ENCODE assay signal across 35 mouse cellular contexts in genomic region chr7:140077698-140078097, GRCm38 (mm10). TPM values are rescaled to one million over a fixed set of nuclear protein-coding genes. Genes with fewer than 3 reads are reported as not detected.
DNase-seq lines count a peak whose midpoint lies in the region; ATAC-seq and TF ChIP-seq lines count a peak whose summit lies in the region.
"Had no signal": no experiment of that assay in that cellular context is flagged by ENCODE, and none has a peak within 500 bp of the region (broad histone marks: within the 10 kb centered on the region; RNA-seq: fewer than 3 reads in every experiment).

No protein-coding gene starts in this region.

- dilution Hi-C loops in CH12.LX (cut with MboI; ENCODE audit: extremely low pct_ligation_motif_present, extremely low pct_unique_long_range_greater_than_20kb, low sequenced_read_pairs) = no loop called here

- H3K27me3 ChIP-seq in CH12.LX (replicated peaks) (peaks cover 47% of the 10 kb centered on the region), G1E (ENCODE audit: insufficient read depth, low read length) (peaks cover 25% of the 10 kb centered on the region)
- peaks cover 41% of the 10 kb centered on the region for H3K27me3 ChIP-seq in liver, embryonic 12.5 days (replicated peaks)

- no peak for TF ChIP-seq RAD21 in CH12.LX (IDR thresholded peaks at IDR 0.05; ENCODE audit: low read depth, low read length)

- no peak for TF ChIP-seq EP300 in CH12.LX (IDR thresholded peaks at IDR 0.05; ENCODE audit: low read length)

- no peak overlapping the region for H3K9ac ChIP-seq in CH12.LX (ENCODE audit: insufficient read depth, low read depth)
- no peak overlapping the region for H3K9ac ChIP-seq in liver, embryonic 12.5 days
- H3K9ac ChIP-seq: embryonic facial prominence, embryonic 12.5 days; forebrain, embryonic 12.5 days had no signal

- WGBS in liver, embryonic 12.5 days (ENCODE audit: insufficient replicate concordance) = 54% methylated on average over 6 of the region's 6 CpGs

- DNase-seq in CH12.LX (ENCODE audit: extremely low read depth) = peak; percentile 37
- no peak for DNase-seq in G1E (ENCODE audit: low spot score)
- DNase-seq in heart, adult 9 months (ENCODE audit: low spot score in 2 of 2) = no peak
- DNase-seq in right cerebral cortex, postnatal 36 days (ENCODE audit: low spot score in 2 of 2) = no peak
- DNase-seq: adrenal gland, postnatal 10 days; cerebellum, adult 18-20 months; cerebellum, postnatal 25 days; gastrocnemius, adult 2 months; heart, postnatal 10 days; kidney, adult 11 months; liver; lung, postnatal 4 days; thymus, postnatal 14 days had no signal

- H3K9me3 ChIP-seq in CH12.LX (replicated peaks; ENCODE audit: low read length) (no peaks in the 10 kb centered on the region), G1E (replicated peaks) (no peaks in the 10 kb centered on the region)
- no peaks in the 10 kb centered on the region for H3K9me3 ChIP-seq in liver, embryonic 12.5 days (replicated peaks)
- H3K9me3 ChIP-seq: embryonic facial prominence, embryonic 12.5 days; forebrain, embryonic 12.5 days; hindbrain, embryonic 10.5 days; limb, embryonic 10.5 days; midbrain, embryonic 10.5 days had no signal

- in situ Hi-C loops in CH12.LX (cut with MboI; ENCODE audit: low pct_ligation_motif_present, low pct_unique_long_range_greater_than_20kb, low sequenced_read_pairs) = loop anchor here (25.0 kb wide), 1 partner anchor 760 kb away; the partner anchor contains the start of genes Odf3, Scgb1c1 and Urah

- no peaks in the 10 kb centered on the region for H3K36me3 ChIP-seq in CH12.LX (replicated peaks in 1 of 2; ENCODE audit: control insufficient read depth in 1 of 2, insufficient read depth in 1 of 2, low read length in 1 of 2)
- no peaks in the 10 kb centered on the region for H3K36me3 ChIP-seq in G1E (replicated peaks)
- no peaks in the 10 kb centered on the region for H3K36me3 ChIP-seq in liver, embryonic 12.5 days
- H3K36me3 ChIP-seq: embryonic facial prominence, embryonic 12.5 days; forebrain, embryonic 12.5 days; hindbrain, embryonic 10.5 days; limb, embryonic 10.5 days; midbrain, embryonic 10.5 days had no signal

- TF ChIP-seq POLR2A in CH12.LX (IDR thresholded peaks at IDR 0.05; ENCODE audit: low read depth, low read length) = no peak

- H3K27ac ChIP-seq in CH12.LX (ENCODE audit: insufficient read depth, low read depth) = no peak overlapping the region
- H3K27ac ChIP-seq in liver, embryonic 12.5 days = no peak overlapping the region
- H3K27ac ChIP-seq: embryonic facial prominence, embryonic 12.5 days; forebrain, embryonic 12.5 days; gastrocnemius, adult 2 months; hindbrain, embryonic 10.5 days; kidney, postnatal 0 days; limb, embryonic 10.5 days; midbrain, embryonic 10.5 days had no signal

- H3K4me3 ChIP-seq in CH12.LX (replicated peaks in 1 of 3; ENCODE audit: low read depth in 2 of 3, low read length in 2 of 3, poor library complexity in 1 of 3) (no peak overlapping the region), G1E (ENCODE audit: low read depth, low read length) (no peak overlapping the region)
- no peak overlapping the region for H3K4me3 ChIP-seq in liver, embryonic 12.5 days
- H3K4me3 ChIP-seq: embryonic facial prominence, embryonic 12.5 days; erythroblast, embryonic 14.5 days; forebrain, embryonic 12.5 days; gastrocnemius, adult 2 months; hindbrain, embryonic 10.5 days; limb, embryonic 10.5 days; midbrain, embryonic 10.5 days had no signal

- H3K79me2 ChIP-seq in CH12.LX (replicated peaks; ENCODE audit: control insufficient read depth, extremely low read depth, insufficient read depth, poor library complexity, severe bottlenecking) = no peaks in the 10 kb centered on the region

- ATAC-seq in G1E (ENCODE audit: extremely low read depth, insufficient number of reproducible peaks, low FRiP score, poor library complexity, severe bottlenecking) = peak; percentile 67
- ATAC-seq in granulocyte monocyte progenitor cell, adult 5-6 weeks (replicated peaks; ENCODE audit: poor library complexity, severe bottlenecking) = peak; percentile 54
- ATAC-seq in erythroblast, adult 5-6 weeks (replicated peaks; ENCODE audit: low FRiP score, poor library complexity, severe bottlenecking) = no peak
- ATAC-seq in liver, embryonic 12.5 days = no peak
- ATAC-seq: activated CD4-positive, CD25-positive, alpha-beta regulatory T cell, adult 4 months; CD4-positive, CD25-positive, alpha-beta regulatory T cell, adult 4 months; Patski had no signal

- peak overlapping the region; percentile 25; the same call in 1 of the 2 replicates for H3K4me2 ChIP-seq in CH12.LX (ENCODE audit: insufficient read depth, low read depth, poor library complexity, severe bottlenecking)
- no peak overlapping the region for H3K4me2 ChIP-seq in liver, embryonic 12.5 days
- H3K4me2 ChIP-seq: embryonic facial prominence, embryonic 12.5 days; forebrain, embryonic 12.5 days; heart, embryonic 11.5 days had no signal

- peaks cover 17 to 22% of the 10 kb centered on the region in 2 experiments for H3K4me1 ChIP-seq in CH12.LX (ENCODE audit: control insufficient read depth in 1 of 2, insufficient read depth in 2 of 2)
- H3K4me1 ChIP-seq in G1E (ENCODE audit: insufficient read depth, low read depth, low read length) = peaks cover 13% of the 10 kb centered on the region
- 0 out of 2 replicates have a peak, but pooled peaks cover 4% of the 10 kb centered on the region for H3K4me1 ChIP-seq in liver, embryonic 12.5 days

- no peak for TF ChIP-seq CTCF in CH12.LX (conservative IDR thresholded peaks at IDR 0.05 in 1 of 2, IDR thresholded peaks at IDR 0.05 in 1 of 2; ENCODE audit: low read depth in 2 of 2, low read length in 2 of 2)
- no peak for TF ChIP-seq CTCF in G1E (IDR thresholded peaks at IDR 0.05; ENCODE audit: low read depth, low read length)

RNA-seq across cellular contexts. Expression of gene Caly, which starts 4.7 kb away (rescaled TPM):
- total RNA-seq in CH12.LX (2012; rRNA removed) (not detected in 2 replicates), CH12.LX (2014; rRNA removed) (not detected in 2 replicates), G1E (2014; fragmentation: Nextera tagmentation) (not detected in 2 replicates), G1E (2017) (not detected in 2 replicates)
- polyA plus RNA-seq in CH12.LX (2012; ENCODE audit: insufficient read length, low read depth) (not detected in 2 replicates), G1E (2012) (not detected in 2 replicates)
- total RNA-seq in granulocyte monocyte progenitor cell, adult 5-6 weeks (2014; fragmentation: Nextera tagmentation) = 0.67 TPM in 1 of 2 replicates, not detected in the other
- not detected in 2 replicates for total RNA-seq in granulocyte monocyte progenitor cell, adult 5-6 weeks (2017)
- total RNA-seq in erythroblast, adult 5-6 weeks (2015; ENCODE audit: low replicate concordance) = not detected in 2 replicates
- not detected in 2 replicates for total RNA-seq in erythroblast, adult 5-6 weeks (2017; ENCODE audit: low replicate concordance)
- 0.33 and 0.38 TPM in 2 replicates for polyA plus RNA-seq in liver, embryonic 12.5 days (2016; fragmentation: Nextera tagmentation; extraction: Ambion mirVana)
- polyA plus RNA-seq: activated CD4-positive, CD25-positive, alpha-beta regulatory T cell, adult 4 months; CD4-positive, CD25-positive, alpha-beta regulatory T cell, adult 4 months; liver, embryonic 16.5 days; Patski; spleen, adult 2 months had no signal

RNA-seq across cellular contexts. Expression of gene Prap1, which starts 15.5 kb away (rescaled TPM):
- total RNA-seq in CH12.LX (2012; rRNA removed) (not detected in 2 replicates), CH12.LX (2014; rRNA removed) (not detected in 2 replicates), G1E (2014; fragmentation: Nextera tagmentation) (not detected in 2 replicates), G1E (2017) (not detected in 2 replicates)
- polyA plus RNA-seq in CH12.LX (2012; ENCODE audit: insufficient read length, low read depth) (not detected in 2 replicates), G1E (2012) (not detected in 2 replicates)
- not detected in 2 replicates for total RNA-seq in granulocyte monocyte progenitor cell, adult 5-6 weeks (2014; fragmentation: Nextera tagmentation)
- not detected in 2 replicates for total RNA-seq in granulocyte monocyte progenitor cell, adult 5-6 weeks (2017)
- total RNA-seq in erythroblast, adult 5-6 weeks (2015; ENCODE audit: low replicate concordance) = not detected in 2 replicates
- total RNA-seq in erythroblast, adult 5-6 weeks (2017; ENCODE audit: low replicate concordance) = not detected in 2 replicates
- not detected in 2 replicates for polyA plus RNA-seq in liver, embryonic 12.5 days (2016; fragmentation: Nextera tagmentation; extraction: Ambion mirVana)
- total RNA-seq: adrenal gland, postnatal 10 days; gastrocnemius, adult 2 months; heart, postnatal 10 days; layer of hippocampus, postnatal 14 days; left cerebral cortex, adult 8-10 months had no signal
- polyA plus RNA-seq: activated CD4-positive, CD25-positive, alpha-beta regulatory T cell, adult 4 months; CD4-positive, CD25-positive, alpha-beta regulatory T cell, adult 4 months; embryonic facial prominence, embryonic 12.5 days; erythroblast, embryonic 14.5 days; forebrain, embryonic 12.5 days; gonadal fat pad, adult 2 months; heart, embryonic 11.5 days; hindbrain, embryonic 10.5 days; limb, embryonic 10.5 days; lung, embryonic 16.5 days; midbrain, embryonic 10.5 days; neural tube, embryonic 11.5 days; Patski; spleen, adult 2 months had no signal

RNA-seq across cellular contexts. Expression of gene Fuom, which starts 24.5 kb away (rescaled TPM):
- total RNA-seq in CH12.LX (2012; rRNA removed) (0.76 and 1.8 TPM in 2 replicates), CH12.LX (2014; rRNA removed) (not detected in 2 replicates), G1E (2014; fragmentation: Nextera tagmentation) (6.7 TPM in 1 of 2 replicates, not detected in the other), G1E (2017) (16.0 and 17.4 TPM in 2 replicates)
- polyA plus RNA-seq in CH12.LX (2012; ENCODE audit: insufficient read length, low read depth) (0.64 and 0.86 TPM in 2 replicates), G1E (2012) (17.4 and 18.2 TPM in 2 replicates)
- 4.3 and 13.6 TPM in 2 replicates for total RNA-seq in granulocyte monocyte progenitor cell, adult 5-6 weeks (2014; fragmentation: Nextera tagmentation)
- total RNA-seq in granulocyte monocyte progenitor cell, adult 5-6 weeks (2017) = 2.5 and 12.9 TPM in 2 replicates
- 6.1 TPM in 1 of 2 replicates, not detected in the other for total RNA-seq in erythroblast, adult 5-6 weeks (2015; ENCODE audit: low replicate concordance)
- total RNA-seq in erythroblast, adult 5-6 weeks (2017; ENCODE audit: low replicate concordance) = 2.1 TPM in 1 of 2 replicates, not detected in the other
- 7.4 and 7.6 TPM in 2 replicates for polyA plus RNA-seq in liver, embryonic 12.5 days (2016; fragmentation: Nextera tagmentation; extraction: Ambion mirVana)

RNA-seq across cellular contexts. Expression of gene Msx3, which starts 28.8 kb away (rescaled TPM):
- total RNA-seq in CH12.LX (2012; rRNA removed) = not detected in 2 replicates
- total RNA-seq in CH12.LX (2014; rRNA removed) = not detected in 2 replicates
- polyA plus RNA-seq in CH12.LX (2012; ENCODE audit: insufficient read length, low read depth) = not detected in 2 replicates
- total RNA-seq in G1E (2014; fragmentation: Nextera tagmentation) = not detected in 2 replicates
- 0.11 and 0.12 TPM in 2 replicates for total RNA-seq in G1E (2017)
- not detected in 2 replicates for polyA plus RNA-seq in G1E (2012)
- total RNA-seq in granulocyte monocyte progenitor cell, adult 5-6 weeks (2014; fragmentation: Nextera tagmentation) = not detected in 2 replicates
- total RNA-seq in granulocyte monocyte progenitor cell, adult 5-6 weeks (2017) = not detected in 2 replicates
- total RNA-seq in erythroblast, adult 5-6 weeks (2015; ENCODE audit: low replicate concordance) = not detected in 2 replicates
- total RNA-seq in erythroblast, adult 5-6 weeks (2017; ENCODE audit: low replicate concordance) = not detected in 2 replicates
- polyA plus RNA-seq in liver, embryonic 12.5 days (2016; fragmentation: Nextera tagmentation; extraction: Ambion mirVana) = not detected in 2 replicates
- total RNA-seq: adrenal gland, postnatal 10 days; gastrocnemius, adult 2 months; heart, postnatal 10 days had no signal
- polyA plus RNA-seq: activated CD4-positive, CD25-positive, alpha-beta regulatory T cell, adult 4 months; erythroblast, embryonic 14.5 days; gonadal fat pad, adult 2 months; kidney, postnatal 0 days; large intestine, adult 2 months; limb, embryonic 10.5 days; liver, embryonic 16.5 days; lung, embryonic 16.5 days; Patski; spleen, adult 2 months had no signal

RNA-seq across cellular contexts. Expression of gene Paox, which starts 37.9 kb away (rescaled TPM):
- total RNA-seq in CH12.LX (2012; rRNA removed) = 40.0 and 42.3 TPM in 2 replicates
- total RNA-seq in CH12.LX (2014; rRNA removed) = 34.5 and 36.6 TPM in 2 replicates
- polyA plus RNA-seq in CH12.LX (2012; ENCODE audit: insufficient read length, low read depth) = 30.4 and 39.7 TPM in 2 replicates
- total RNA-seq in G1E (2014; fragmentation: Nextera tagmentation) = 9.4 and 10.5 TPM in 2 replicates
- 11.4 and 11.7 TPM in 2 replicates for total RNA-seq in G1E (2017)
- polyA plus RNA-seq in G1E (2012) = 3.0 and 6.0 TPM in 2 replicates
- total RNA-seq in granulocyte monocyte progenitor cell, adult 5-6 weeks (2014; fragmentation: Nextera tagmentation) = 37.9 and 44.7 TPM in 2 replicates
- total RNA-seq in granulocyte monocyte progenitor cell, adult 5-6 weeks (2017) = 26.6 and 38.5 TPM in 2 replicates
- total RNA-seq in erythroblast, adult 5-6 weeks (2015; ENCODE audit: low replicate concordance) = 0.84 and 3.3 TPM in 2 replicates
- 1.2 and 7.9 TPM in 2 replicates for total RNA-seq in erythroblast, adult 5-6 weeks (2017; ENCODE audit: low replicate concordance)
- 11.0 and 11.5 TPM in 2 replicates for polyA plus RNA-seq in liver, embryonic 12.5 days (2016; fragmentation: Nextera tagmentation; extraction: Ambion mirVana)
- polyA plus RNA-seq: erythroblast, embryonic 14.5 days had no signal

Comparison
In these comparisons a context has a peak if more than half of its experiments do, and no peak if none do; other contexts are left out.
1. ATAC-seq: peak in G1E (single experiment) and granulocyte monocyte progenitor cell, adult 5-6 weeks (single experiment); none in erythroblast, adult 5-6 weeks (single experiment) and liver, embryonic 12.5 days (single experiment).